Mouse (Mus musculus) olfactory bulb, adult 2 months (tissue): ENCODE data around the gene Nxpe5. TPM values are rescaled to one million over a fixed set of nuclear protein-coding genes. Genes with fewer than 3 reads are reported as not detected.
A peak's percentile ranks its signal among the peaks of the same experiment; 100 is the strongest.

Experiments used
- H3K27ac ChIP-seq: fragments of 200-500 bp; 2 replicates; pipeline ENCODE4 v1.5.1; 2012; ENCODE audit warnings: low read depth, low read length; ENCODE audit not compliant: insufficient read depth
- H3K4me1 ChIP-seq: fragments of 200-500 bp; 2 replicates; pipeline ENCODE4 v1.6.1; 2012; ENCODE audit warnings: low read length; ENCODE audit not compliant: control insufficient read depth, insufficient read depth
- H3K4me3 ChIP-seq: fragments of 200-500 bp; 2 replicates; pipeline ENCODE4 v1.5.1; 2012; ENCODE audit warnings: mild to moderate bottlenecking, low read depth, low read length, moderate library complexity; ENCODE audit not compliant: insufficient read depth
- CTCF ChIP-seq: fragments of 200-500 bp; IDR thresholded peaks from 2 replicates; pipeline ENCODE4 v1.5.1; 2012; ENCODE audit warnings: low read depth, mild to moderate bottlenecking, low read length, moderate library complexity; ENCODE audit not compliant: insufficient read depth
- POLR2A ChIP-seq: fragments of 200-500 bp; IDR thresholded peaks from 2 replicates; pipeline ENCODE4 v1.6.1; 2012; ENCODE audit warnings: mild to moderate bottlenecking, low read depth, low read length, moderate library complexity; ENCODE audit not compliant: insufficient read depth
- WGBS: fragments of 180-500 bp; shearing (Covaris S2); methylation state at CpG from one replicate; pipeline ENCODE4 v1.1.7; 2018; 5-methylcytosine and 5-hydroxymethylcytosine counted together
- polyA plus RNA-seq: library from polyadenylated mRNA; stranded (reverse); fragments of >200 nt; gene quantifications from 2 replicates; pipeline ENCODE4 v1.2.4, GENCODE M21; 2012; ENCODE audit warnings: low replicate concordance; ENCODE audit not compliant: missing spikeins, insufficient read depth, insufficient read length

Gene Nxpe5
- polyA plus RNA-seq, 1 experiment, result not detected

- 94% methylated on average over 2 of the region's 2 CpGs for WGBS
- no peak overlapping the region for H3K27ac ChIP-seq
- no peak overlapping the region for H3K4me3 ChIP-seq
- TF ChIP-seq CTCF, result no peak
- no peak for TF ChIP-seq POLR2A
- no peaks in the 10 kb centered on the region for H3K4me1 ChIP-seq
These were observed 8.1 kb downstream of the Nxpe5 start for GRCm38 (mm10) chr5:138233778-138234177.

- no peaks in the 10 kb centered on the region for H3K4me1 ChIP-seq
- TF ChIP-seq CTCF, result no peak
- TF ChIP-seq POLR2A, result no peak
- H3K27ac ChIP-seq, result no peak overlapping the region
- H3K4me3 ChIP-seq, result no peak overlapping the region
These were observed 8.5 kb downstream of the Nxpe5 start for GRCm38 (mm10) chr5:138234224-138234623.

- TF ChIP-seq POLR2A (no peak), CTCF (no peak)
- Histone ChIP-seq H3K27ac (no peak overlapping the region), H3K4me1 (no peaks in the 10 kb centered on the region), H3K4me3 (no peak overlapping the region)
- 38% methylated on average over 2 of the region's 2 CpGs for WGBS
These were observed 15.8 kb downstream of the Nxpe5 start for GRCm38 (mm10) chr5:138241511-138241910.

GRCm38 (mm10) chr5:138251144-138251543 lies 25.4 kb downstream of the Nxpe5 start:
- Histone ChIP-seq H3K4me3 (no peak overlapping the region), H3K4me1 (peaks cover 2% of the 10 kb centered on the region; the same call in 1 of the 2 replicates), H3K27ac (no peak overlapping the region)
- no peak for TF ChIP-seq CTCF
- no peak for TF ChIP-seq POLR2A
- WGBS, result 85% methylated on average over 12 of the region's 12 CpGs

- peaks cover 5% of the 10 kb centered on the region for H3K4me1 ChIP-seq
- H3K27ac ChIP-seq, result no peak overlapping the region
- H3K4me3 ChIP-seq, result no peak overlapping the region
- WGBS, result 93% methylated on average over 3 of the region's 3 CpGs
- no peak for TF ChIP-seq CTCF
- TF ChIP-seq POLR2A, result no peak
These were observed 27.4 kb downstream of the Nxpe5 start for GRCm38 (mm10) chr5:138253061-138253460.

- Histone ChIP-seq H3K4me1 (peaks cover 14% of the 10 kb centered on the region), H3K27ac (peak within 1 kb of the TSS; percentile 85), H3K4me3 (peak within 1 kb of the TSS; percentile 84)
- TF ChIP-seq CTCF (no peak), POLR2A (peak; percentile 69)
- WGBS, result under 1% methylated on average over 38 of the region's 38 CpGs
These were observed 29.8 kb downstream of the Nxpe5 start, which contains the start of gene Lamtor4 for GRCm38 (mm10) chr5:138255353-138256093. TSS of gene Lamtor4 (plus strand) at chr5:138255482.

- H3K4me1 ChIP-seq, result peaks cover 14% of the 10 kb centered on the region
- H3K27ac ChIP-seq, result peak overlapping the region; percentile 85
- peak overlapping the region; percentile 84 for H3K4me3 ChIP-seq
- 13% methylated on average over 7 of the region's 7 CpGs for WGBS
- no peak for TF ChIP-seq POLR2A
- no peak for TF ChIP-seq CTCF
These were observed 30.4 kb downstream of the Nxpe5 start for GRCm38 (mm10) chr5:138256094-138256467.

GRCm38 (mm10) chr5:138256966-138257584 lies 31.4 kb downstream of the Nxpe5 start:
- H3K4me3 ChIP-seq, result no peak overlapping the region
- peaks cover 20% of the 10 kb centered on the region for H3K4me1 ChIP-seq
- no peak for TF ChIP-seq POLR2A
- TF ChIP-seq CTCF, result no peak
- WGBS, result 91% methylated on average over 10 of the region's 10 CpGs
- H3K27ac ChIP-seq, result no peak overlapping the region

GRCm38 (mm10) chr5:138257585-138257978 lies 31.9 kb downstream of the Nxpe5 start:
- no peak for TF ChIP-seq POLR2A
- no peak for TF ChIP-seq CTCF
- H3K4me3 ChIP-seq, result no peak overlapping the region
- WGBS, result 96% methylated on average over 4 of the region's 4 CpGs
- H3K27ac ChIP-seq, result no peak overlapping the region
- H3K4me1 ChIP-seq, result peaks cover 25% of the 10 kb centered on the region

GRCm38 (mm10) chr5:138258078-138258477 lies 32.4 kb downstream of the Nxpe5 start:
- WGBS, result 82% methylated on average over 3 of the region's 3 CpGs
- H3K4me1 ChIP-seq, result peaks cover 29% of the 10 kb centered on the region
- TF ChIP-seq POLR2A (no peak), CTCF (no peak)
- no peak overlapping the region for H3K27ac ChIP-seq
- H3K4me3 ChIP-seq, result no peak overlapping the region
